ENCODE assay signal across 25 mouse cellular contexts in genomic region chr10:33732409-33733185, GRCm38 (mm10). TPM values are rescaled to one million over a fixed set of nuclear protein-coding genes. Genes with fewer than 3 reads are reported as not detected.
DNase-seq lines count a peak whose midpoint lies in the region; ATAC-seq and TF ChIP-seq lines count a peak whose summit lies in the region.
"Had no signal": no experiment of that assay in that cellular context is flagged by ENCODE, and none has a peak within 500 bp of the region (broad histone marks: within the 10 kb centered on the region; RNA-seq: fewer than 3 reads in every experiment).

No protein-coding gene starts in this region.

- H3K27me3 ChIP-seq in forebrain, embryonic 13.5 days, result no peaks in the 10 kb centered on the region
- H3K27me3 ChIP-seq in forebrain, embryonic 10.5 days (ENCODE audit: poor library complexity, severe bottlenecking), result no peaks in the 10 kb centered on the region
- no peaks in the 10 kb centered on the region for H3K27me3 ChIP-seq in kidney, postnatal 0 days (ENCODE audit: insufficient read depth, low read length)
- H3K27me3 ChIP-seq in forebrain, postnatal 0 days (ENCODE audit: insufficient read depth, low read length), result no peaks in the 10 kb centered on the region
- H3K27me3 ChIP-seq: heart, embryonic 12.5 days; hindbrain, embryonic 15.5 days had no signal

- no peaks in the 10 kb centered on the region for H3K36me3 ChIP-seq in forebrain, embryonic 13.5 days (ENCODE audit: poor library complexity, severe bottlenecking)
- H3K36me3 ChIP-seq in forebrain, embryonic 10.5 days (replicated peaks), result no peaks in the 10 kb centered on the region
- H3K36me3 ChIP-seq in kidney, postnatal 0 days (ENCODE audit: insufficient read depth, low read length), result no peaks in the 10 kb centered on the region
- no peaks in the 10 kb centered on the region for H3K36me3 ChIP-seq in forebrain, postnatal 0 days (ENCODE audit: insufficient read depth)
- H3K36me3 ChIP-seq: embryonic facial prominence, embryonic 10.5 days; heart, embryonic 12.5 days; hindbrain, embryonic 10.5 days; hindbrain, embryonic 15.5 days had no signal

- DNase-seq in forebrain, embryonic 10.5 days (ENCODE audit: extremely low spot score, low spot score), result no peak
- DNase-seq in kidney, postnatal 0 days (ENCODE audit: low spot score), result no peak
- DNase-seq in kidney, postnatal 4 days, result no peak
- peak; percentile 8 for DNase-seq in brain, embryonic 18.5 days (ENCODE audit: low read depth, low spot score)
- peak; percentile 75 for DNase-seq in forebrain, postnatal 0 days
- no peak for DNase-seq in right cerebral cortex, postnatal 25 days
- DNase-seq: adrenal gland, postnatal 10 days; cerebellum, adult 18-20 months; cerebellum, adult 9-11 months; cerebellum, postnatal 36 days; gastrocnemius, postnatal 36 days; heart, adult 2 months; kidney, adult 2 months had no signal

- H3K9ac ChIP-seq in forebrain, embryonic 13.5 days, result no peak overlapping the region
- no peak overlapping the region for H3K9ac ChIP-seq in kidney, postnatal 0 days (ENCODE audit: low read depth, low read length)
- no peak overlapping the region for H3K9ac ChIP-seq in forebrain, postnatal 0 days
- H3K9ac ChIP-seq: heart, embryonic 12.5 days; hindbrain, embryonic 15.5 days had no signal

- H3K4me2 ChIP-seq in forebrain, embryonic 13.5 days, result no peak overlapping the region
- no peak overlapping the region for H3K4me2 ChIP-seq in kidney, postnatal 0 days (ENCODE audit: low read length)
- H3K4me2 ChIP-seq in forebrain, postnatal 0 days (ENCODE audit: low read depth), result no peak overlapping the region
- H3K4me2 ChIP-seq: heart, embryonic 12.5 days; hindbrain, embryonic 15.5 days had no signal

- no peak overlapping the region for H3K27ac ChIP-seq in forebrain, embryonic 13.5 days
- H3K27ac ChIP-seq in forebrain, embryonic 10.5 days, result no peak overlapping the region
- no peak overlapping the region for H3K27ac ChIP-seq in kidney, postnatal 0 days
- H3K27ac ChIP-seq in forebrain, postnatal 0 days (ENCODE audit: low read depth, low read length), result no peak overlapping the region
- H3K27ac ChIP-seq: embryonic facial prominence, embryonic 10.5 days; heart, adult 2 months; hindbrain, embryonic 10.5 days; hindbrain, embryonic 15.5 days had no signal

- H3K9me3 ChIP-seq in forebrain, embryonic 13.5 days (replicated peaks), result no peaks in the 10 kb centered on the region
- H3K9me3 ChIP-seq in forebrain, embryonic 10.5 days, result 0 out of 2 replicates have a peak, but pooled peaks cover 4% of the 10 kb centered on the region
- H3K9me3 ChIP-seq in kidney, postnatal 0 days (replicated peaks; ENCODE audit: low read length), result no peaks in the 10 kb centered on the region
- H3K9me3 ChIP-seq in forebrain, postnatal 0 days (ENCODE audit: low read length), result no peaks in the 10 kb centered on the region
- H3K9me3 ChIP-seq: embryonic facial prominence, embryonic 10.5 days; heart, embryonic 12.5 days; hindbrain, embryonic 15.5 days had no signal

- TF ChIP-seq CTCF in kidney, postnatal 0 days (IDR thresholded peaks at IDR 0.05; ENCODE audit: low read depth), result no peak
- TF ChIP-seq CTCF in forebrain, postnatal 0 days (IDR thresholded peaks at IDR 0.05; ENCODE audit: low read depth), result no peak

- 82% methylated on average over 4 of the region's 4 CpGs for WGBS in forebrain, embryonic 13.5 days
- WGBS in forebrain, embryonic 10.5 days, result 90% methylated on average over 4 of the region's 4 CpGs
- 82% methylated on average over 4 of the region's 4 CpGs for WGBS in kidney, postnatal 0 days
- 56% methylated on average over 4 of the region's 4 CpGs for whole genome bisulfite sequencing in forebrain, postnatal 0 days

- ATAC-seq in forebrain, embryonic 13.5 days, result peak; percentile 86
- peak; percentile 25; the same call in 1 of the 2 replicates for ATAC-seq in kidney, postnatal 0 days (replicated peaks; ENCODE audit: low FRiP score, low read depth)
- peak; percentile 78 for ATAC-seq in forebrain, postnatal 0 days
- ATAC-seq: inflammation-experienced regulatory T-cells, adult 6 months had no signal

- no peak overlapping the region for H3K4me3 ChIP-seq in forebrain, embryonic 13.5 days
- H3K4me3 ChIP-seq in forebrain, embryonic 10.5 days, result no peak overlapping the region
- H3K4me3 ChIP-seq in kidney, postnatal 0 days (replicated peaks; ENCODE audit: low read depth, low read length), result no peak overlapping the region
- H3K4me3 ChIP-seq in forebrain, postnatal 0 days (ENCODE audit: low read depth, low read length), result no peak overlapping the region
- H3K4me3 ChIP-seq: embryonic facial prominence, embryonic 10.5 days; heart, adult 2 months; heart, embryonic 12.5 days; hindbrain, embryonic 10.5 days; hindbrain, embryonic 15.5 days had no signal

- no peaks in the 10 kb centered on the region for H3K4me1 ChIP-seq in forebrain, embryonic 13.5 days
- no peaks in the 10 kb centered on the region for H3K4me1 ChIP-seq in forebrain, embryonic 10.5 days
- H3K4me1 ChIP-seq in kidney, postnatal 0 days (replicated peaks; ENCODE audit: insufficient read depth, low read length), result no peaks in the 10 kb centered on the region
- H3K4me1 ChIP-seq in forebrain, postnatal 0 days (ENCODE audit: insufficient read depth), result no peaks in the 10 kb centered on the region
- H3K4me1 ChIP-seq: embryonic facial prominence, embryonic 10.5 days; heart, embryonic 12.5 days; hindbrain, embryonic 10.5 days; hindbrain, embryonic 15.5 days had no signal

RNA-seq across cellular contexts. Expression of gene Sult3a2, which starts 53.9 kb away (rescaled TPM):
- not detected in 2 replicates for polyA plus RNA-seq in forebrain, embryonic 13.5 days (2015; fragmentation: Nextera tagmentation; extraction: Ambion mirVana)
- not detected in 2 replicates for polyA plus RNA-seq in forebrain, embryonic 10.5 days (2016; fragmentation: Nextera tagmentation; extraction: Ambion mirVana)
- polyA plus RNA-seq in kidney, postnatal 0 days (2015; fragmentation: Nextera tagmentation; extraction: Ambion mirVana), result not detected in 2 replicates
- not detected in 2 replicates for total RNA-seq in forebrain, postnatal 0 days (2014; rRNA removed)
- not detected in 2 replicates for polyA plus RNA-seq in forebrain, postnatal 0 days (2015; fragmentation: Nextera tagmentation; extraction: Ambion mirVana)
- total RNA-seq: adrenal gland, postnatal 10 days; adrenal gland, postnatal 4 days; gastrocnemius, postnatal 36 days; heart, adult 2 months; heart, postnatal 25 days; MEL had no signal
- polyA plus RNA-seq: C2C12; embryonic facial prominence, embryonic 10.5 days; embryonic facial prominence, embryonic 14.5 days; heart, adult 2 months; heart, embryonic 12.5 days; heart, embryonic 16.5 days; hindbrain, embryonic 10.5 days; hindbrain, embryonic 15.5 days; inflammation-experienced regulatory T-cells, adult 6 months; kidney, adult 2 months had no signal

Comparison
In these comparisons a context has a peak if more than half of its experiments do, and no peak if none do; other contexts are left out.
1. DNase-seq: peak in brain, embryonic 18.5 days (single experiment) and forebrain, postnatal 0 days (single experiment); none in forebrain, embryonic 10.5 days (single experiment), kidney, postnatal 0 days (single experiment), kidney, postnatal 4 days (0 of 2) and right cerebral cortex, postnatal 25 days (single experiment).
2. ATAC-seq: peak in every context shown above with its lines; median percentile 86 in forebrain, embryonic 13.5 days; 78 in forebrain, postnatal 0 days; 25 in kidney, postnatal 0 days.